Comparison of ENCODE assay signal across 25 mouse cellular contexts in genomic region chr8:91283815-91284214, GRCm38 (mm10). TPM values are rescaled to one million over a fixed set of nuclear protein-coding genes. Genes with fewer than 3 reads are reported as not detected.
DNase-seq lines count a peak whose midpoint lies in the region; TF ChIP-seq lines count a peak whose summit lies in the region.
"Had no signal": no experiment of that assay in that cellular context is flagged by ENCODE, and none has a peak within 500 bp of the region (broad histone marks: within the 10 kb centered on the region; RNA-seq: fewer than 3 reads in every experiment).

No protein-coding gene starts in this region.

- H3K9me3 ChIP-seq in MEL (replicated peaks; ENCODE audit: insufficient read depth, low read length), result no peaks in the 10 kb centered on the region
- H3K9me3 ChIP-seq: embryonic facial prominence, embryonic 15.5 days; forebrain, embryonic 13.5 days; G1E; heart, embryonic 13.5 days; hindbrain, embryonic 12.5 days had no signal

- peaks cover 0 to 30% of the 10 kb centered on the region in 2 experiments; a peak in 2 of 4 replicates for H3K36me3 ChIP-seq in MEL (ENCODE audit: control insufficient read depth in 1 of 2, insufficient read depth in 2 of 2, low read length in 2 of 2)
- H3K36me3 ChIP-seq: embryonic facial prominence, embryonic 15.5 days; G1E; hindbrain, embryonic 12.5 days had no signal

- peaks cover 22 to 33% of the 10 kb centered on the region in 2 experiments for H3K4me1 ChIP-seq in MEL (ENCODE audit: control insufficient read depth in 1 of 2, insufficient read depth in 2 of 2, low read length in 2 of 2)
- peaks cover 5% of the 10 kb centered on the region for H3K4me1 ChIP-seq in embryonic fibroblast, embryonic 13.5 days (ENCODE audit: control insufficient read depth, insufficient read depth, low read length)
- no peaks in the 10 kb centered on the region for H3K4me1 ChIP-seq in cerebellum, adult 2 months (ENCODE audit: control insufficient read depth, insufficient read depth, low read length)
- H3K4me1 ChIP-seq: forebrain, embryonic 13.5 days; hindbrain, embryonic 12.5 days had no signal

- TF ChIP-seq CTCF in gastrocnemius, adult 2 months (IDR thresholded peaks at IDR 0.05), result no peak
- TF ChIP-seq CTCF in MEL (IDR thresholded peaks at IDR 0.05 in 2 of 3, conservative IDR thresholded peaks at IDR 0.05 in 1 of 3; ENCODE audit: control insufficient read depth in 1 of 3, insufficient read depth in 1 of 3, low read depth in 2 of 3, low read length in 3 of 3, poor library complexity in 1 of 3, severe bottlenecking in 1 of 3), result no peak
- no peak for TF ChIP-seq CTCF in embryonic fibroblast, embryonic 13.5 days (IDR thresholded peaks at IDR 0.05; ENCODE audit: borderline replicate concordance, insufficient read depth, low read length)
- TF ChIP-seq CTCF in cerebellum, adult 2 months (IDR thresholded peaks at IDR 0.05; ENCODE audit: borderline replicate concordance, insufficient read depth, low read depth, low read length), result no peak

- peak; percentile 56 to 75; a peak in 3 of 4 replicates for TF ChIP-seq EP300 in MEL (IDR thresholded peaks at IDR 0.05; ENCODE audit: low read depth in 1 of 2, low read length in 2 of 2)

- no peak for DNase-seq in gastrocnemius, adult 2 months
- no peak for DNase-seq in gastrocnemius, postnatal 36 days
- DNase-seq in MEL (ENCODE audit: low read depth, low spot score) (peak; percentile 71), adipocyte (ENCODE audit: low spot score) (peak; percentile 8)
- no peak for DNase-seq in testis, postnatal 14 days (ENCODE audit: low spot score)
- DNase-seq in cerebellum, adult 2 months, result no peak
- no peak for DNase-seq in adrenal gland, postnatal 14 days
- DNase-seq: adrenal gland, adult 2 months; adrenal gland, postnatal 36 days; B cell, adult 2 months; cerebellum, adult 8-10 months; cerebellum, postnatal 14 days; embryo, embryonic 11 days; gastrocnemius, postnatal 25 days; heart, adult 11 months; heart, postnatal 4 days; kidney, adult 11 months had no signal

- no peaks in the 10 kb centered on the region for H3K27me3 ChIP-seq in MEL (ENCODE audit: control insufficient read depth in 1 of 2, insufficient read depth in 2 of 2, low read length in 2 of 2)
- H3K27me3 ChIP-seq in cerebellum, adult 2 months (ENCODE audit: control insufficient read depth, insufficient read depth, low read length), result no peaks in the 10 kb centered on the region
- H3K27me3 ChIP-seq: embryonic facial prominence, embryonic 15.5 days; forebrain, embryonic 13.5 days; heart, embryonic 13.5 days; hindbrain, embryonic 12.5 days; Patski had no signal

- no peaks in the 10 kb centered on the region for H3K79me2 ChIP-seq in MEL (ENCODE audit: control insufficient read depth, insufficient read depth, low read length, poor library complexity)

- H3K4me3 ChIP-seq in gastrocnemius, adult 2 months, result no peak overlapping the region
- no peak overlapping the region for H3K4me3 ChIP-seq in MEL (ENCODE audit: control insufficient read depth in 1 of 2, insufficient read depth in 1 of 2, low read depth in 2 of 2, low read length in 2 of 2)
- H3K4me3 ChIP-seq in embryonic fibroblast, embryonic 13.5 days (ENCODE audit: insufficient read depth, low read length), result no peak overlapping the region
- H3K4me3 ChIP-seq in cerebellum, adult 2 months (replicated peaks; ENCODE audit: insufficient read depth, low read depth, low read length), result no peak overlapping the region
- H3K4me3 ChIP-seq: embryonic facial prominence, embryonic 15.5 days; forebrain, embryonic 13.5 days; heart, embryonic 13.5 days; hindbrain, embryonic 12.5 days had no signal

- H3K27ac ChIP-seq in gastrocnemius, adult 2 months, result peak overlapping the region; percentile 46; the same call in 1 of the 2 replicates
- H3K27ac ChIP-seq in MEL (ENCODE audit: control insufficient read depth, low read depth, low read length), result peak overlapping the region; percentile 41; the same call in 1 of the 2 replicates
- peak overlapping the region; percentile 54; the same call in 1 of the 2 replicates for H3K27ac ChIP-seq in embryonic fibroblast, embryonic 13.5 days (ENCODE audit: insufficient read depth, low read length)
- H3K27ac ChIP-seq in cerebellum, adult 2 months (ENCODE audit: insufficient read depth, low read length), result no peak overlapping the region
- H3K27ac ChIP-seq: forebrain, embryonic 13.5 days; heart, embryonic 13.5 days; hindbrain, embryonic 12.5 days; hindbrain, postnatal 0 days had no signal

- WGBS in cerebellum, adult 2 months, result 84% methylated on average over 1 of the region's 1 CpGs

- no peak overlapping the region; the same call in 1 of the 2 replicates for H3K9ac ChIP-seq in MEL (ENCODE audit: control insufficient read depth, low read depth, low read length, poor library complexity, severe bottlenecking)
- H3K9ac ChIP-seq: embryonic facial prominence, embryonic 15.5 days; forebrain, embryonic 13.5 days; heart, embryonic 13.5 days; hindbrain, embryonic 12.5 days had no signal

- intact Hi-C loops in gastrocnemius, adult 2 months (cut with DNase I), result no loop called here
- intact Hi-C loops in gastrocnemius, postnatal 36 days (cut with DNase I), result no loop called here

- TF ChIP-seq RAD21 in MEL (IDR thresholded peaks at IDR 0.05; ENCODE audit: low read depth, low read length), result no peak

- no peak for TF ChIP-seq POLR2A in MEL (IDR thresholded peaks at IDR 0.05; ENCODE audit: control insufficient read depth in 1 of 2, insufficient read depth in 1 of 2, low read depth in 1 of 2, low read length in 2 of 2, poor library complexity in 1 of 2)
- TF ChIP-seq POLR2A in embryonic fibroblast, embryonic 13.5 days (IDR thresholded peaks at IDR 0.05; ENCODE audit: low read depth, low read length), result no peak
- no peak for TF ChIP-seq POLR2A in cerebellum, adult 2 months (IDR thresholded peaks at IDR 0.05; ENCODE audit: borderline replicate concordance, insufficient read depth, low read length)

TF ChIP-seq in MEL, 35 proteins besides CTCF, POLR2A, EP300 and RAD21:
- TF ChIP-seq GABPA (IDR thresholded peaks at IDR 0.05; ENCODE audit: low read depth, low read length) (peak; percentile 97), RCOR1 (IDR thresholded peaks at IDR 0.05; ENCODE audit: low read depth, low read length) (no peak), CHD1 (IDR thresholded peaks at IDR 0.05; ENCODE audit: low read depth, low read length) (no peak), ETS1 (IDR thresholded peaks at IDR 0.05; ENCODE audit: low read depth, low read length) (peak; percentile 95), MAFK (IDR thresholded peaks at IDR 0.05; ENCODE audit: borderline replicate concordance, low read depth, low read length) (peak; percentile 65; the same call in 1 of the 2 replicates), TBP (IDR thresholded peaks at IDR 0.05; ENCODE audit: low read depth, low read length) (no peak), MYC (IDR thresholded peaks at IDR 0.05; ENCODE audit: low read depth, low read length) (peak; percentile 94), GATA1 (IDR thresholded peaks at IDR 0.05; ENCODE audit: low read depth, low read length) (peak; percentile 45; the same call in 1 of the 2 replicates), MYB (IDR thresholded peaks at IDR 0.05; ENCODE audit: low read depth, low read length) (no peak), E2F4 (IDR thresholded peaks at IDR 0.05; ENCODE audit: borderline replicate concordance, low read depth, low read length) (no peak), MAX (IDR thresholded peaks at IDR 0.05; ENCODE audit: low read length) (peak; percentile 87), NRF1 (IDR thresholded peaks at IDR 0.05; ENCODE audit: insufficient read depth, low read depth, low read length, poor library complexity, severe bottlenecking) (no peak), ZNF384 (IDR thresholded peaks at IDR 0.05; ENCODE audit: low read depth, low read length) (no peak), TCF12 (IDR thresholded peaks at IDR 0.05; ENCODE audit: low read depth, low read length) (0 out of 2 replicates have a peak, but pooled peaks have one; percentile 30), CHD2 (IDR thresholded peaks at IDR 0.05; ENCODE audit: low read length) (no peak), ZKSCAN1 (IDR thresholded peaks at IDR 0.05; ENCODE audit: low read depth, low read length) (no peak), JUND (IDR thresholded peaks at IDR 0.05; ENCODE audit: low read depth, low read length) (no peak), NELFE (IDR thresholded peaks at IDR 0.05; ENCODE audit: low read depth, low read length) (no peak), MXI1 (IDR thresholded peaks at IDR 0.05; ENCODE audit: low read depth, low read length) (peak; percentile 92), USF1 (IDR thresholded peaks at IDR 0.05; ENCODE audit: low read depth, low read length) (peak; percentile 82), SIN3A (IDR thresholded peaks at IDR 0.05; ENCODE audit: low read length) (peak; percentile 91)

RNA-seq across cellular contexts. Expression of gene Rpgrip1l, which starts 29.2 kb away (rescaled TPM):
- total RNA-seq in gastrocnemius, adult 2 months (2021), result 1 to 10 TPM; 2.0 to 2.3 TPM
- 1 to 10 TPM; 1.6 to 2.7 TPM for total RNA-seq in gastrocnemius, postnatal 36 days (2021)
- total RNA-seq in MEL (2012; rRNA removed), result 2.1 and 2.9 TPM in 2 replicates
- 1 to 10 TPM in 1 of 2 experiments, not detected in 1; 3.9 TPM for polyA plus RNA-seq in MEL (2012; ENCODE audit: insufficient read depth in 1 of 2, insufficient read length in 2 of 2, low read depth in 1 of 2, low replicate concordance in 2 of 2, missing spikeins in 1 of 2)
- polyA plus RNA-seq in embryonic fibroblast, embryonic 13.5 days (2011; ENCODE audit: insufficient read length, low read depth, missing spikeins), result 8.7 and 9.2 TPM in 2 replicates
- 6.3 and 7.0 TPM in 2 replicates for polyA plus RNA-seq in cerebellum, adult 2 months (2012; rRNA removed)
- total RNA-seq in adrenal gland, postnatal 14 days (2021), result 7.1 and 10.5 TPM in 2 replicates

RNA-seq across cellular contexts. Expression of gene Fto, which starts 29.5 kb away (rescaled TPM):
- 10 to 100 TPM; 81.7 to 85.5 TPM for total RNA-seq in gastrocnemius, adult 2 months (2021)
- 10 to 100 TPM; 69.8 to 77.5 TPM for total RNA-seq in gastrocnemius, postnatal 36 days (2021)
- 13.5 TPM in 2 replicates for total RNA-seq in MEL (2012; rRNA removed)
- polyA plus RNA-seq in MEL (2012; ENCODE audit: insufficient read depth in 1 of 2, insufficient read length in 2 of 2, low read depth in 1 of 2, low replicate concordance in 2 of 2, missing spikeins in 1 of 2), result 10 to 100 TPM in 1 of 2 experiments, not detected in 1; 41.1 TPM
- 59.2 and 71.5 TPM in 2 replicates for polyA plus RNA-seq in embryonic fibroblast, embryonic 13.5 days (2011; ENCODE audit: insufficient read length, low read depth, missing spikeins)
- 151 and 153 TPM in 2 replicates for polyA plus RNA-seq in cerebellum, adult 2 months (2012; rRNA removed)
- 68.1 and 73.2 TPM in 2 replicates for total RNA-seq in adrenal gland, postnatal 14 days (2021)

Comparison
In these comparisons a context has a peak if more than half of its experiments do, and no peak if none do; other contexts are left out.
1. DNase-seq: peak in MEL (single experiment) and adipocyte (single experiment); none in gastrocnemius, adult 2 months (single experiment), gastrocnemius, postnatal 36 days (0 of 2), testis, postnatal 14 days (single experiment), cerebellum, adult 2 months (0 of 2) and adrenal gland, postnatal 14 days (single experiment).